Mouse (Mus musculus) inflammation-experienced regulatory T-cells, adult 6 months (primary cell): ENCODE measurements around the gene Dap3. TPM values are rescaled to one million over a fixed set of nuclear protein-coding genes. Genes with fewer than 3 reads are reported as not detected.
A peak's percentile ranks its signal among the peaks of the same experiment; 100 is the strongest.
"Not testable (repeated sequence)": the region's sequence is repeated elsewhere in the genome, so short reads cannot be mapped to it uniquely, and the experiment has no call there.

Source experiments
- ATAC-seq: one replicate; pipeline ENCODE4 v1.8.0; 2017
- polyA plus RNA-seq, 3 experiments: library from polyadenylated mRNA; unstranded; fragments of 100-300 nt; shearing (Covaris generic); gene quantifications; one replicate each; pipeline ENCODE4 v1.2.1; 2017

The Dap3 gene
- 100 to 1,000 TPM; 104 to 154 (median 141) TPM for polyA plus RNA-seq

DNA sequence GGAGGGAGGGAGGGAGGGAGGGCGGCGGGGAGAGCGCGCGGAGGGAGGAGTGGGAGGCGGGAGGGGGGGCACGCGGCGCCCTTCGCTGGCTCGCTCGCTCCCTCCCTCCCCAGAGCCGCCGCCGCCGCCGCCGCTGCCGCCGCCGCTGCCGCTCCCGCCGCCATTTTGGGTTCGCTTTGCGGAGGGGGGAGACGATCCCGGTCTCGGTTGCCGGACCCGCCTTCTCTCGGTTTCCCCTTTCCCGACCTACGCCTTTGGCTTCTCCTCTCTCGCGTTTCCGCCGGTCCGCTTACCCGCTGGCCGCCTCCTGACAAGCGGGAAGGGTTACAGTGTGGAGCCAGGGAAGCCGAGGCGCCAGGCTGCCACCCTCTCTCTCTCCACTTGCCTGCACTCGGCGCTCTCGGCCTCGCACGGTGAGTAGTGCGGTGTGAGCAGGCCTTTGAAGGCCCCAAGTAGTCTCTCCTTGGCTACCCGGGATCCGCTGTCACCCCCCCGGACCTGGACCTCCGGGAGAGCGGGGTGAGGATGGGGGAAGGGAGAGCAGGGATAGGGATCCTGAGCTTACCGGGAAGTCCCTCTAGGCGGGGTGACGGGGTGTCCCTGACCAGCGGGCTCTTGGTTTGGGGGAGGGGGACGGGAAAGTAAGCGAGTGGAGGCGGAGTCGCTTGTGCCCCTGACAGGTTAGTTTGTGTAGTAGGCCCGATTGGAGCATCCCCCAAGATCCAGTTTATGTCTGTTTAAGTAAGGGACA lies at the start of gene Dap3, which contains the start of gene Ash1l:
Dap3 (minus strand) TSS at position 606 of the 751 bp plus-strand sequence.
Ash1l (plus strand) TSS at position 47 of the 751 bp plus-strand sequence.
- peak; percentile 73 for ATAC-seq

- no peak for ATAC-seq
Observed at GRCm38 (mm10) chr3:88992793-88993192, 41.8 kb upstream of the Dap3 start.

- no peak for ATAC-seq
Observed at GRCm38 (mm10) chr3:88983921-88984381, 33.0 kb upstream of the Dap3 start.

DNA sequence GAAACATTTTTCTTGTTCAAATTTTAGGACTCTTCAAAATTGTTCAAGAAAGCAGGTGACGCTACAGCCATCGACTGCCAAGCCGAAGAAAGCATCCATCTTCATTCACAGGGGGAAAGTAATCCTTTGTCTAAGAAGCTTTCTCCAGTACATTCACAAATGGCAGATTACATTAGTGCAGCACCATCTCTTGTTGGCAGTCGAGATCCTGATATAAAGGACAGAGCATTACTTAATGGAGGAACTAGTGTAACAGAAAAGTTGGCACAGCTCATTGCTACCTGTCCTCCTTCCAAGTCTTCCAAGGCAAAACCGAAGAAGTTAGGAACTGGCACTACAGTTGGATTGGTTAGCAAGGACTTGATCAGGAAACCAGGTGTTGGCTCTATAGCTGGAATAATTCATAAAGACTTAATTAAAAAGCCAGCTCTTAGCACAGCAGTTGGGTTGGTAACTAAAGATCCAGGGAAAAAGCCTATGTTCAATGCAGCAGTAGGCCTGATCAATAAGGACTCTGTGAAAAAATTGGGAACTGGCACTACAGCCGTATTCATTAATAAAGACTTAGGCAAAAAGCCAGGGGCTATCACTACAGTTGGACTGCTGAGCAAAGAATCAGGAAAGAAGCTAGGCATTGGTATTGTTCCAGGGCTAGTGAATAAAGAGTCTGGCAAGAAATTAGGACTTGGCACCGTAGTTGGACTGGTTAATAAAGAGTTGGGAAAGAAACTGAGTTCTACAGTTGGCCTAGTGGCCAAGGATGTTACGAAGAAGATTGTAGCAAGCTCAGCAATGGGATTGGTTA lies 30.4 kb upstream of the Dap3 start:
- no peak for ATAC-seq

DNA sequence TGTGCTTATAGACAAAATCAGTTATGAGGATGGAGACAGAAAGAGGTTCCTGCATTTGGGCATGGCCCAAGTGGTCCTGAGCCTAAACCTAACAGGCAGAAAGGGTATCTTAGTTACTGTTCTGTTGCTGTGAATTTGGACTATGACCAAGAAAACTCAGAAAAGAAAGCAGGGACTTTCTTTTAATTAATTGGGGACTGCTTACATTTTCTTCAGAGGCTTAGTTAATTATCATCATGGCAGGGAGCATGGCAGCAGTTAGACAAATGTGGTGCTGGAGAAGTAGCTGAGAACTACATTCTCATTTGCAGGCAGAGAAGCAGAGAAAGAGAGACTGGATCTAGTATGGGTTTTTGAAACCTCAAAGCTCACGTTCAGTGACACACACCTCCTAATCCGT lies 24.0 kb upstream of the Dap3 start:
- ATAC-seq, result no peak

GRCm38 (mm10) chr3:88963211-88963610 lies 12.2 kb upstream of the Dap3 start:
- not testable (repeated sequence) for ATAC-seq

DNA sequence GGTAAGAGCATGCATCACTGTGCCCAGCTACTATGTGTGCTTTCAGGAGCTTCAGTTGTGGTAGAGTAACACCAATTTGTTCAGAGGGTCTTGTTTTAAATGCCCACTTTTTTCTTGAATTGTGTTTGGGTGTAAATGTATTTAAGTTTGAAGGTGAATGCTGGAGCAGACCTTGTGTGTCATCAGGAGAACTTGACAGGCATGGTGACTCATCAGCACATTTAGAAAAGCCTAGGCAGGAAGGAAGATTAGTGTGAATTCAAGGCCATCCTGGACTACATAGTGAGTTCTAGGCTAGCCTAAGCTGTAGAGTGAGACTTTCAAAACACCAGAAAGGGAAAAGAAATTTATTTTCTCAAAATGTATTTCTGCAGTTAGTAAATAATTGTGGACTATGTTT lies 2.8 kb upstream of the Dap3 start:
- no peak for ATAC-seq

GRCm38 (mm10) chr3:88953246-88953645 lies 2.3 kb upstream of the Dap3 start:
- no peak for ATAC-seq

GRCm38 (mm10) chr3:88951327-88951800 lies 383 bp upstream of the Dap3 start:
- no peak for ATAC-seq

GRCm38 (mm10) chr3:88949786-88950575 lies 1.0 kb downstream of the Dap3 start:
- ATAC-seq, result peak; percentile 74

GRCm38 (mm10) chr3:88944109-88944508 lies 6.9 kb downstream of the Dap3 start:
- no peak for ATAC-seq

DNA sequence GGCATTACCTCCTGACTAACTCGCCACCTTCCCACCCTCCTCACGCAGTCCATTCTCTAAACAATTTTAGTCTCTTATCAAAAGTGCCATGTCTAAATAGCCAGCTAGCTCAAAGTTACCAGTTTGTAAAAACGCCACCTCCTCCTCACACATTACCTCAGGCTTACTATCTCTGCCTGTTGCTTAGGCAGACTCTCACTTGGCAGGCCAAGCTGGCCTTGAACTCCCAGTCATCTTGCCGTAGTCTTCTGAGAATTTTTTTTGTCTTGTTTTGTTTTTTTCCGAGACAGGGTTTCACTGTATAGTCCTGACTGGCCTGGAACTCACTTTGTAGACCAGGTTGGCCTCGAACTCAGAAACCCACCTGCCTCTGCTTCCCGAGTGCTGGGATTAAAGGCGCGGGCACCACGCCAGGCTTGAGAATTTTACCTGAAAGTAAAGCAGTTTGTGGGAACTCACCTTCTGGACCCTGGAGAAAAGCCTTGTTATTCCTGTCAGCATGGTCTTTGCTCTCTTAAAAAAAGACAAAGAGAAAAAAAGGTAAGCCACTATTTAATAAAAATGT lies 8.6 kb downstream of the Dap3 start:
- ATAC-seq, result no peak

DNA sequence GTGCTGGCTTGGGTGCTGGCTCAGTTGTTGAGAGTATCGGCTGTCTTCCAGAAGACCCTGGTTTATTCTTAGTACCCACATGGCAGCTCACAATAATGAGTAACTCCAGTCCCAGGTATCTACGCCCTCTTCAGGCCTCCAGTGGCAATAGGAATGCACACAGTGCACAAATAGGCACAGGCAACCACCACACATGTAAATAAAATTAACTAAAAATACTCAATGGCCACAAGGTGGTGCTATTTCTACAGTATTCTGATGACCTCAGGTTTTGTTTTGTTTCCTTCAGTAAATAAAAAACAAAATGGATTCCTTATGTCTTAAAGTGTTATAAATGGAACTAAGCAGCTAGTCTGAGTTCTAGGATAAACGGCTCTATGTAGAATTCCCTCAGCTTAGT lies 11.2 kb downstream of the Dap3 start:
- peak; percentile 69 for ATAC-seq

DNA sequence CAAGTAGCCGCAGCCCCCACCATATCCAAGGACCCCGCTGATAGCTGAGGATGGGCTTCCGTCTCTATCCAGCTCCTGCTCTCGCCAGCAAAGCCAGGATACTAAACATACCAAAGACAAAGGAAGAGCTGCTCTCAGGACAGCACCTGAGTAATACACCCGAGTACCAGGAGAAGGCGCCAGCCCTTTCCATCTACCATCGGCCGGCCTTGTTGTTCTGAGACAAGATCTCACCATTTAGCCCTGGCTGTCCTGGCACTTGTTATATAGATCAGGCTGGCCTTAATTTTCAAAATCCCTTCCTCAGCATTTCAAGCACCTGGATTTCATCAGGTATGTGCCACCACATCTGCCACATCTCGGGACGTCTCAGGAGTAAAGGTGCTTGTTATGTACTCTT lies 11.9 kb downstream of the Dap3 start:
- no peak for ATAC-seq

DNA sequence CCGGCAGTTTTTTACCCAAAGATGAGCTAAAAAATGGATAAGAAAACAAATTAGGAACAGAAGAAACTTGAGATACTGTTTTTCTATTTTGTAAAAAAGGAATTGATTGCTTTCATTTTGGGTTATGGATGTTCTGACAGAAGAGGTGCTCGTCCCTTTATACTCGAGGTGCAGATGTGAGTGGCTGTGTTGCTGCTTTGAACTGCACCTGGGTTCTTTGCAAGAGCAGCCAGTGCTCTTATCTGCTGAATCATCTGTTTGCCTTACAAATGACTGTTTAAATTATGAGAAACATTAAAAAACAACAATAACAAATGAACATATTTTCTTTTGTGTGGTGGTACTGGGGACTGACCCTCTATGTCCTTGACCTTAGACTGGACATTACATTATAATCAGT lies 21.5 kb downstream of the Dap3 start:
- no peak for ATAC-seq

- ATAC-seq, result no peak
Observed at GRCm38 (mm10) chr3:88925651-88926050, 25.3 kb downstream of the Dap3 start.

DNA sequence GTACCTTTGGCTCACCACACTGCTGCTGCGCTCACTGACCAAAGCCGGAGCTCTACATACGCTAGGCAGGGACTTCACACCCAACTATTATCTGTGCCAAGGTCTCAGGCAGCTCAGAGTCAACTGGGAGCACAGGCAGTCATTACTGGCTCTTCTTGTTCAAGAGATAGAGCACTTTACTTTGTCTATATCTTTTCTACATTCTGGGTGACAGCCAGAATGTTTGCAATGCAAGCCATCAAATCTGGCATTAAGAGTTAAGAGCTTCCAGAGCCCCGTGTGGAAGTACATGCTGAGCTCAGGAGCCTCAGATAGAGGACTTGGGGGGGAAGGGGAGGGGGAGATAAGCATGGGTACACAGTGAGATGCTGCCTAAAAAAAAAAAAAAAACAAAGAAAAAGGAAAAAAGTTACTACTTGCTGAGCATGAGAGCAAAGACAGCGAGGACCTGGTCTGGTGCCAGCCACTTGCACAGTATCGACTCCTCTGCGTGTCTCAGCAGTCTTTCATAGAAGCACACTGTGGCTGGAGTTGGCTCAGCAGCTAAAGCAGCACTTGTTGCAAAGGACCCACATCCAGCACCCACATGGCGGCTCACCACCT lies 26.9 kb downstream of the Dap3 start:
- ATAC-seq, result no peak

DNA sequence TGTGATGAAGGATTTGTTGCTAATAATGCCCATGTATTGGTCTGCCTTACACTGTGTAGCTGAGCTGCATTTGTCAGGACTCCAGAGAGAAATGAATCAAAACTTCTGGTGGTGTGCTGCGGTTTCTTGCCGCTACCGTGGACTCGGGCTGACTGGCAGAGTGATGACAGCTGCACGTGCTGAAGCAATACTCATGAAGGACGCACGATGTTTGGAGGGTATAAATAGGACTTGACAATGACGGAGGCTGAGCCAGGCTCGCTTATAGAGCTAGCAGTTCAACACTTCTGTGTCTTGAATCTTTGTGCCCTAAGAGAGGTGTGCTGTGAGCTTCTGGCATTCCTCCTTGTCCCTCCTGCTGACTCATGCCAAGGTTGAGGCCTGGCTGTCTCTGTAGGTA lies 29.6 kb downstream of the Dap3 start:
- ATAC-seq, result no peak

DNA sequence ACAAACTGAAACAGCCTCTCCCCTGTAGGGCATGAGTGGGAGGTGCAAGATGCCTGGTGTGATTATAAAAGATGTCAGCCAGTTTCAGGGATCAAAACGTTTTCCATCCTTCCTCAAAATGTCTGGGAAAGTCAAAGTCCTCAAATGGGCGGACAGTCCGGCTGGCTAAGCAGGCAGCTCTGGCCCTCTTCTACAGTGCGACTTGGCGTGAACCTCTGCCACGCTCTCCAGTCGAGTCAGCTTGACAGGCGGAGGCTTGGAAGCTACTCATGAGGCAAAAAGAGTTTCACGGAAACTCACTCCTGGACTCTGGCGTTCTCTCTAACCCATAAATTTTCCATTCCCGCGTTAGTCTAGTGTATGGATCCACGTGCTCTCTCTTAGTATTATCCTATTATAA lies 32.0 kb downstream of the Dap3 start:
- ATAC-seq, result no peak

- ATAC-seq, result peak; percentile 13
Observed at GRCm38 (mm10) chr3:88914384-88914810, 36.6 kb downstream of the Dap3 start.

- peak; percentile 99 for ATAC-seq
Observed at GRCm38 (mm10) chr3:88913511-88914383, 37.2 kb downstream of the Dap3 start, which contains the start of gene Msto1. Gene Msto1, minus strand, starts transcription at chr3:88913999.
